Mouse (Mus musculus): Measurements from ENCODE around the gene Cyp4f39.

The Cyp4f39 gene

DNA sequence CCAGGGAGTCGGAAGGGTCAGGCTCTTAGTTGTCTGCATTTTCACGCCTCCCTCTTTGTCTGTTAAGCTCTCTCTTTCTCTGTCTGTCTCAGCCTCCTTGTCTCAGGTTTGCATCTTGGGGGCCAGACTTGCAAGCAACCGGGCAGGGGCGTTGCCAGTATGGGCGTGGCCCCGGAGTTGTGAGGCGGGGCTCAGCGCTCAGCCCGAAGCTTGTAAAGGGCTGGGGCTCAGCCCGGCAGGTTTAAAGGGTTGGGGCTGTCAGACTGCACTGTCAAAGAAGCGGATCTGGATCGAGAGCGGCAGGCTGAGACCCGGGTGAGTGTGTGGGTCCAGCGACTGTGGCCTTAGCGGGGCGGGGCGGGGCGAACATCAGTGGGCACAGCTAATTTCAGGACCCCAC is at the start of gene Cyp4f39:
Cyp4f39 (plus strand) TSS at position 242 of the 400 bp plus-strand sequence.
- DNase-seq (ENCODE audit: low spot score), result peak; percentile 12

DNA sequence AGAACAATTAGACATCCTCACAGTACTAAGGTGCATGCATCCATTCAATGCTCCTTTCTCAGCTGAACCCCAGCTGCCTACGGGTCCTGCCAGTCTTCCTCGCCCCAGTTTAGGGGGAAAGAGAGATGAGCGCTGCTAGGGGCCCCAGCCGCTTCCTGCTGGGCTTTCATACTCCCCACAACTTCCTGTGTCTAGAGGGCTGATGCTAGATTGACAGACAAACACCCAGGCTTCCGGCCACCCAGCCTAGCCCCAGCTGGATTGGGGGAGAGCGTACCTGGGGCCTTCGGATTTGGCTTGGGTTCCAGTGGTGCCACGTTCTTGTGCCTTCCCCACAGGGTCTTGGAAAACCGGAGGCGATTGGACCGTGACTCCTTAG is 49.8 kb upstream of the Cyp4f39 start:
- no peak for DNase-seq (ENCODE audit: low spot score)

GRCm38 (mm10) chr17:32403417-32403816 is 49.1 kb upstream of the Cyp4f39 start, which contains the start of gene Rasal3:
Gene Rasal3 (minus strand): TSS chr17:32403583.
- no peak for DNase-seq (ENCODE audit: low spot score)

DNA sequence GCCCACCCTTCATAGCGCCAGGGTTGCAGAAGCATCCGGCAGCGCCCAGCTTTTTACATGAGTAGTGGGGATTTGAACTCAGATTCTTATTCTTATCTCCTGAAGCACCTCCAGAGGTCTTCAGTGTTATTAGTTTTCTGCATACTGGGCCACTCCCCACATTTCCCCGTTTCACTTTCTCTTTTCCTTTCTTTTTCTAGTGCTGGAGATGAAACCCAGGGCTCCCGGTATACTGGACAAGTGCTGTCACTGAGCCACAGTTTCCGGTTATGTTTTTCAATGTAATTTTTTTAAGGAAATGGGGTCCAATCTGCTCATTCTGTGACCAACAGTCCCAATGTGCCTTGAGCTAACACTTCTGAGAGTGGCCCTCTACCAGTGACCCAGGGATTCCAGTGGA is 40.6 kb upstream of the Cyp4f39 start:
- DNase-seq (ENCODE audit: low spot score), result no peak

DNA sequence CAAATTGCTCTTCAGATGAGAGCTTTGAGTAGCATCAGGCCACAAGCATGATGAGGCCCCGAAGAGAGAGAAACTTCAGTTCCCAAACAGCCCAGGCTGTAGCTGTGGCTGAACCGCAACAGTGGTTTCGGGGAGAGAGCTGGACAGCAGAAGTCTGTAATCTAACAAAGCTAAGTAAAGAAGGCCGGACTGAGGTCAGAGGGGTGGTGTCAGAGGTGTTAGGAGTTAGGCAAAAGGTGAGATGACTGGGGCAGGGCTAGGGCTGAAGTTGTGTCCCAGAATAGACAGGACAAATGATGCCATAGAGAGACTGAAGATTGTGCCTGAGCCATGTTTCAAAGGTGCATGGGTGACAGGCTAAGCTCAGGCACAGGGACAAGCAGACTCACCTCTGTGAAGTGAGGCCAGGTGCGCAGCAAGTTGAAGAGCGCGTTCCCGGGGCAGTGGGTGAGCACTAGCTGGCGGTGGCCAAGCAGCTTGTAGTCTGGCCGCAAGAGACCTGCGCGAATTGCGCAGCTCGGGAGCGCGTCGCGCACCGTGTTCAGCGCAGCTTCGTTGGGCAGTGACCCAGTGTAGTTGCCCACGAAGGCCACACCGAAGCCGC is 37.0 kb upstream of the Cyp4f39 start:
- DNase-seq (ENCODE audit: low spot score), result no peak

DNA sequence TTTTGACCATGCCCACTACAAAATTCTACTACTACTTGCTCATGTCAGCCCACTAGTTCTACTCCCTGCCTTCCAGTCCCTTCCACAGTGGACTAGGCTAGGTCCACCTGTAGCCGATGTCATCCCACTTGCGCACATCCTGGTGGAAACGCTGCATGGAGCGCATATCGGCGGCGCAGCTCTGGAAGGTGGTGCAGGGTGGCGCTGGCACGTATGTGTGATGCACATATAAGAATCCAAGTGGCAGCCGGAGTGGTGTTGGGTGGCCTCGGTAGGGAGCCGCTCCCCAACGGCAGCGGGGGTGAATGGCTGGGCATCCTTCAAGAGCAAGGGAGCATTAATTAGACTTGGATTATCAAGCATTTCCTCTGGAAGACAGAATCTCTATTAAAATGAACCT is 35.8 kb upstream of the Cyp4f39 start:
- no peak for DNase-seq (ENCODE audit: low spot score)

DNA sequence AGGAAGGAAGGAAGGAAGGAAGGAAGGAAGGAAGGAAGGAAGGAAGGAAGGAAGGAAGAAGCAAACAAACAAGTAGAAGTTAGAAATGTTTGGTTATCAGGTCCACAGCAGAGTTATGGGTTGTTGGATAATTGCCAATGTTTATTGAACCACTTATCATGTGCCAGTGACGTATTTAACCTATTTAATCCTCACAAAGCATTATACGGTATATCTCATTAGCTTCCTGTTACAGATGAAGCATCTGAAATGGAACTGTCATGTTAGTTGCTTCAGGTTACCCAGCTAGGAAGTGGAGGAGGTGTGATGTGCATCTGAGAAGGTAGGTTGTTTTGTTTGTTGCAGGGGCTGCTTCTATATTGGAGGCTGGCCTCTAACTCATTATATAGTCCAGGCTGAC is 32.5 kb upstream of the Cyp4f39 start:
- DNase-seq (ENCODE audit: low spot score), result no peak

GRCm38 (mm10) chr17:32420781-32421180 is 31.7 kb upstream of the Cyp4f39 start:
- DNase-seq (ENCODE audit: low spot score), result no peak

GRCm38 (mm10) chr17:32424034-32424433 is 28.5 kb upstream of the Cyp4f39 start, which contains the start of gene Pglyrp2:
Gene Pglyrp2 (minus strand): TSS chr17:32424167.
- no peak for DNase-seq (ENCODE audit: low spot score)

DNA sequence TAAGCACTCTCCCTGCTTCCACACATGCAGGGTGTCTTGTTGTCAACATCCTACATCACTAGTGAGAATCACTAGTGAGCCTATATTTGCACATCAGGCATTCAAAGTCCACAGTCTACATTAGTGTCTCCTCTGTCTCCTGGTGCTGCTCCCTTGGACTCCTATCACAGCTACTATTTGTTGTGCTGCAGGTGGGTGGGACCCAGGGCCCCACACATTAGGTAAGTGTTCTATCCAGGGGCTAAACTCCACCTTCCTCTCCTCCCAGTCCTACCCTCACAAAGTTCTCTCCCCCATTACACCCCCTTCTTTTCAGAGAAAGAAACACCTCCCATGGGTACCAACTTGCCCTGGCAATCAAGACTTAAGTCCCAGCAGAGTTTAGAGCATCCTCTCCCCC is 25.9 kb upstream of the Cyp4f39 start:
- DNase-seq (ENCODE audit: low spot score), result no peak

DNA sequence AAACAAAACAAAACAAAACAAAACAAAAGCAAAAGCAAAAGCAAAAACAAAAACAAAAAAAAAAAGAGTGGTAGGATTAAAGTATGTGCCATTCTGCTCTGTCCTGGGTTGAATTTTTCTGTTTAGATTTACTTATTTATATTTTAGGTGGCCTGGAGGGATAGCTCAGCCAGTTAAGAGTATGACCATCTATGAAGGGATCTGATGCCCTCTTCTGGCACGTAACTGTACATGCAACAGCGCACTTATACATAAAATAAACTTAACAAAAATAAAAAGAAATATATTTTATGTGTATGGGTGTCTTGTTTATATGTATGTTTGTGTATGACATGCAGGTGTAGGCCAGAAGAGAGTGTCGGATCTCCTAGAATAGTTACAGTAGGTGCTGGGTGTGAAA is 20.6 kb upstream of the Cyp4f39 start:
- DNase-seq (ENCODE audit: low spot score), result no peak

DNA sequence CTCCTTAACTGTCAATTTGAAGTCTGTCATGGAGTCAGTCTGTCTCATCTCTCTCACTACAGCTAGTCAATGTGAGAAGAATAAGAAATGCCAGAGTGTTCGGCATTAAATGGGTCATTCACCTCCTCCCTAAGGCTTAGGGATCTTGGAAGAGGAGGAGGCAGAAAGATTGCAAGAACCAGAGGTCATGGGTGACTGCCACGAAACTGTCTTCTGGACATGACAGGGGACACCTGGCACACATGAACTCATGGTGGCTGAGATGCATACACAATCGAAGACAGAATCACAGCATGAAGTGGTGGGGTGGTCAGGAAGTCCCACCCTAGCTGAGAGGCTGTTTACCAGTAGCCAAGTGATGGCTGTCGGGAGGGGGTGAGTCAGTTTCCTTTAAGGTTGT is 18.2 kb upstream of the Cyp4f39 start:
- no peak for DNase-seq (ENCODE audit: low spot score)

- no peak for DNase-seq (ENCODE audit: low spot score)
Measured at GRCm38 (mm10) chr17:32435151-32435550, 17.4 kb upstream of the Cyp4f39 start.

DNA sequence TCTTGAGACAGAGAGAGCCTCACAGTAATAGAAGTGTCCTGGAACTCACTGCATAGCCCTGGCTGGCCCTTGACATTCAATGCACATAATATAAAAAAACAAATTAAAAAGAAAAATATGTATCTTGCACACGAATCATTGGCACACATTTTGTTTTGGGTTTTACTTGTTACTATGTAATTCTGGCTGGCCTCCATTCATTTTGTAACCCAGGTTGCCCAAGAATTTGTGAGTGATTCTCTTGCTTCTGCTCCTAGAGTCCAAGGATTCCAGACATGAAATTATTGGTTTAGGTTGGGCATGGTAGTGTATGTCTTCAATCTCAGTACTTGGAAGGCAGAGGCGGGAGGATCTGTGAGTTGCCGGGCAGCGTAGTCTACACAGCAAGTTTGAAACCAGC is 15.4 kb upstream of the Cyp4f39 start:
- DNase-seq (ENCODE audit: low spot score), result no peak

GRCm38 (mm10) chr17:32443245-32443644 is 9.3 kb upstream of the Cyp4f39 start:
- DNase-seq (ENCODE audit: low spot score), result no peak

DNA sequence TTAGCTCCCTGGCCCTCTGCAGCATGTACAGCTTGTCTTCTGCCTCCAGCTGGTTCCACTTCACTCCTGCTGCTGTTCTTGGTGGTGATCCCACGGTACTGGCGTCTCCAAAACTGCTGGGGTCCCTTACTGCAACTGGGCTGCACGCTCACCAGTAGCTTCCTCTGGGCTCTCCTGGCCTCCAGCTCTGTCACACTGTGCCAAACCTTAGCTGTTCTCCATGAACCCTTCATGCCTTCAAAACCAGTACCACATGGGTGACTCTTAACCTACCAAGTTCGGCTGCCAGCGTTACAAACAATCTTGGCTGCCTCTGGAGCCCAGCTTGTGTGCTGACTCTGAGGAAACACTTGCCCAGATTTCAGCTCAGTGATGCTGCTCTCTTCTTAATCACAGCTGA is 7.5 kb upstream of the Cyp4f39 start:
- DNase-seq (ENCODE audit: low spot score), result peak; percentile 15

DNA sequence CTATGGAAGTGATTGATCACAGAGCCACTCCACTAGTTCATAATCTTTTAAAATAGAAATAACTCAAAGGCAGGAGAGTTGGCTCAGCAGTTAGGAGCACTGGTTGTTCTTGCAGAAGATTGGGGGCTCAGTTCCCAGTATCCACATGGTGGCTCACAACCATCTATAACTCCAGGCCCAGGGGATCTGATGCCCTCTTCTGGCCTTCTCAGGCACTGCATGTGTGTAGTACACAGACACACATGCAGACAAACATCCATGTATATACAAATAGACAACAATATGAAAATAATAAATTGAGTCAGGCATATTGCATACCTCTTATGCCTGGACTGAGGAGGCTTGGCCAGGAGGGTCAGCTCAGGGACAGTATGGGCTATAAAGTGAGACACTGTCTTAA is 5.3 kb upstream of the Cyp4f39 start:
- no peak for DNase-seq (ENCODE audit: low spot score)

DNA sequence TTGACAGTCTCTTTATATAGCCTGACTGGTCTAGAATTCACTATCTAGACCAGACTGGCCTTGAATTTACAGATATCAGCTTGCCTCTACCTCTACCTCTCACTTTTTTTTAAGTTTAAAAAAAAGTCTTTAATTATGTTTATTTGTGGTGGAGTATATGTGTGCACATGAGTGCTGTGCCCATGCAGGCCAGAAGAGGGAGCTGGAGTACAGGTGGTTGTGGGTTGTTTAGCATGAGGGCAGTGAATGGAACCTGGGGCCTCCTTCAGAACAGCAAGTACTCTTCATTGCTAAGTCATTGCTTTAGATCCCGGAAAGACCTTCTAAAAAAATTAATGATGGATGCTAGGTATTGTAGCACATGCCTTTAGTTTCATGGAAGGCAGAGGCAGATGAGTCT is 3.5 kb upstream of the Cyp4f39 start:
- DNase-seq (ENCODE audit: low spot score), result no peak

GRCm38 (mm10) chr17:32450844-32451537 is 1.5 kb upstream of the Cyp4f39 start:
- no peak for DNase-seq (ENCODE audit: low spot score)

- DNase-seq (ENCODE audit: low spot score), result no peak
Measured at GRCm38 (mm10) chr17:32454188-32454587, 1.7 kb downstream of the Cyp4f39 start.

GRCm38 (mm10) chr17:32454997-32455396 is 2.5 kb downstream of the Cyp4f39 start:
- DNase-seq (ENCODE audit: low spot score), result no peak

DNA sequence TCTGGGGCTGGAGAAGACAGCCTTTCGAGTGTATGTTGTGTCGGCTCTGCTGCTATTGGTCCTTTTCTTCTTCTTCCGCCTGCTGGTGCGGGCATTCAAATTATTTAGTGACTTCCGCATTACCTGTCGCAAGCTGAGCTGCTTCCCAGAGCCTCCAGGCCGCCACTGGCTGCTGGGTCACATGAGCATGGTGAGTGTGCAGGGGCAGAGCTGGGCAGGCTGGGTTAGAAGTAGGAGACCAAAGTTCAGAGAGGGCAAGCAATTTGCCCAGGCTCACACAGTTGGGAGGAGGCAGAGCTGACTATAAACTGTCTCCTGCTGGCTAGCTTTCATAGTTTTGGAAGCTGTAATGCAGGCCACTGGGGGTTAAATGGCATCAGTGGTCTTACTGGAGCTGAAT is 16.0 kb downstream of the Cyp4f39 start:
- DNase-seq (ENCODE audit: low spot score), result no peak

DNA sequence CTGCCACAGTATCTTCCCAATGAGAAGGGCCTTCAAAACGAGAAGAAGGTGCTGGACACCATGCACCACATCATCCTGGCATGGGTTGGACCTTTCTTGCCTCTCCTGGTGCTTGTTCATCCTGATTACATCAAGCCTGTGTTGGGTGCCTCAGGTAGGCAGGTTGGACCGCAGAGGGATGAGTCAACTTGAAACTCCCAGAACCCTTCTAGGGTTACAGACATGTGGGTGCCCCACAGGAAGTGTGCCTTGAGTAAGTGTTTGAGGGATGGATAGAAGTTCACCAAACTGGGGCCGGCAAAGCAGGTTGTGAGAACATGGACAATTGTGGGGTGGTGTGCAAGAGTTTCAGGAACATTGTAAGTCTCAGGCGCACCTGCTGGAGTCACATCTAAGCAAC is 18.3 kb downstream of the Cyp4f39 start:
- DNase-seq (ENCODE audit: low spot score), result no peak

DNA sequence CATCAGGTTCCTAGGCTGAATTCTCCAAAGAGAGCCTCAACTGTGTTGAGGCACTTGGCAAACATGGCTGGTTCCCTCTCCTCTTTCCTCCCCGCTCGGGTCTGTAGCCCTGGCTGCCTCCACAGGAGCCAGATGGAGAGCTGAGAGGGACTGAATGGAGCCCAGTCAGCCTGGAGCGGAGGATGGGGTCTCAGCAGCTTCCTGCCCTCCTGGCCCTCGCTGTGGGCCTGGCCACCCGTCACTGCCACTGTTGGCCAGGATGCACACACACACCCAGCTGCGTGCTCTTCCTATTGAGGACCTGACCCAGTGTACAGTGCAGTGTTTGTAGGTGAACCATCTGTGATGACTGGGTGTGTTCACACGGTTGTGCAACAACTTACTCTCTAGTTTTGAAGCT is 19.7 kb downstream of the Cyp4f39 start:
- no peak for DNase-seq (ENCODE audit: low spot score)
